Mouse (Mus musculus): Measurements from ENCODE around the gene Larp6. TPM values are rescaled to one million over a fixed set of nuclear protein-coding genes. Genes with fewer than 3 reads are reported as not detected.

Gene Larp6
- polyA plus RNA-seq, 1 experiment: 35.8 TPM

- H3K4me1 ChIP-seq (ENCODE audit: control insufficient read depth, insufficient read depth, low read length): no peaks in the 10 kb centered on the region
- H3K4me3 ChIP-seq (ENCODE audit: insufficient read depth, low read length): no peak overlapping the region
- no peak for TF ChIP-seq CTCF (IDR thresholded peaks at IDR 0.05; ENCODE audit: extremely low read depth, insufficient read depth, low read length)
- TF ChIP-seq POLR2A (IDR thresholded peaks at IDR 0.05; ENCODE audit: extremely low read depth, insufficient read depth, low read length): no peak
- no peak overlapping the region for H3K27ac ChIP-seq (ENCODE audit: insufficient read depth, low read length)
These were observed 56.9 kb downstream of the Larp6 start for GRCm38 (mm10) chr9:60769711-60770111.

GRCm38 (mm10) chr9:60773713-60774112, 60.9 kb downstream of the Larp6 start:
- no peak overlapping the region for H3K27ac ChIP-seq (ENCODE audit: insufficient read depth, low read length)
- TF ChIP-seq CTCF (IDR thresholded peaks at IDR 0.05; ENCODE audit: extremely low read depth, insufficient read depth, low read length): no peak
- H3K4me1 ChIP-seq (ENCODE audit: control insufficient read depth, insufficient read depth, low read length): no peaks in the 10 kb centered on the region
- no peak overlapping the region for H3K4me3 ChIP-seq (ENCODE audit: insufficient read depth, low read length)

DNA sequence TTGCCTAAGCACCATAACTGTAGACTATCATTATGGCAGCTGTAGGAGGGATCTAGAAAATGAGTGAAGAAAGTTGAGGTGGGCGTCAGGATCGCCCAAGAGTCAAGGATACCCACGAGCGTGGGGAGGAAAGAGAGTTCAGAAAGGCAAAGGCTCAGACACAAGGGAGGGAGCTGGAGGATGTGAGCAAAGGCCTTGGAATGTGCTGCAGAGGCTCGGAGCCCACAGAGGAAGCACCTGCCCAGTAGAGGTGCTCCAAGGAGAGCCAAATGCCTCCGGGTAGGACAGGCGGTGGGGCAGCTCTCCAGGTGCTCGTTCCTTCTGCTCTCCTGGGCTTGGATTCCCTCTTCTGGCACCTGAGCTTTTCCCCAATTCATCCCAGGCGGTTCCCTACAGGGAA, 64.1 kb downstream of the Larp6 start:
- Histone ChIP-seq H3K4me3 (ENCODE audit: insufficient read depth, low read length) (no peak overlapping the region), H3K27ac (ENCODE audit: insufficient read depth, low read length) (no peak overlapping the region), H3K4me1 (ENCODE audit: control insufficient read depth, insufficient read depth, low read length) (no peaks in the 10 kb centered on the region)
- TF ChIP-seq CTCF (IDR thresholded peaks at IDR 0.05; ENCODE audit: extremely low read depth, insufficient read depth, low read length) (no peak), POLR2A (IDR thresholded peaks at IDR 0.05; ENCODE audit: extremely low read depth, insufficient read depth, low read length) (no peak)

DNA sequence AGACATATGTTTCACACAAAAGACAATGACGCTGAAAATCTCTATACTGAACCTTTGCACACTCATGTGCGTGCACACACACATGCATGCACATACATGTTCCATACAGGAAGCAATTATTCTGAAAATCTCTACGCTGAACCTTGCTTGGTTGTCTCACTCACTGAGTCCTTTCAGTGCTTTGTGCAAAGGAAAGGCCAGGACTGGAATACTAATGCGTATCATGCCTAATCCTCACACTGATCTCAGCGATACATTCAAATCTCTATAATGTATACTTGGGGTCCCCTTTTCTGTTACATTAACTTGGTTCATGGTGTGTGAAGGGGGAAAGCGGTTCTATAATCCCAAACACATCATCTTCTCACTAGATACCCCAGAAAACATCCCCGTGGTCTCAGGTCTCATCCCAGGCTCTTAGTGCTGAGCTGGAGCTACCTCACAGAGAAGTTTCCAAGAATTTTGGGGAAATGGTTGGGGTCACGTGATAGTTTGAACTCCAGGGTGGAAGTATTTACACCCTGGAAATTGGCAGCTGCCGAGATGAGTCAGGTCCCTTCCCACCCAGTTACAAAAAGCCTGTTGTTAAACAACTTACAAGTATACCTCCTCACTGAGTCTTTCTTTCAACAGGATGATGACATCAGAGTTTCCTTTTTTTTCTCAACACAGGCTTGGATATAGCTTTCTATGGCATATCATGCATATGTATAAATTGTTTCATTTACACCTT, 69.4 kb downstream of the Larp6 start:
- H3K4me1 ChIP-seq (ENCODE audit: control insufficient read depth, insufficient read depth, low read length): no peaks in the 10 kb centered on the region
- H3K27ac ChIP-seq (ENCODE audit: insufficient read depth, low read length): no peak overlapping the region
- TF ChIP-seq POLR2A (IDR thresholded peaks at IDR 0.05; ENCODE audit: extremely low read depth, insufficient read depth, low read length): no peak
- TF ChIP-seq CTCF (IDR thresholded peaks at IDR 0.05; ENCODE audit: extremely low read depth, insufficient read depth, low read length): no peak
- no peak overlapping the region for H3K4me3 ChIP-seq (ENCODE audit: insufficient read depth, low read length)

GRCm38 (mm10) chr9:60785069-60785468, 72.3 kb downstream of the Larp6 start:
- TF ChIP-seq POLR2A (IDR thresholded peaks at IDR 0.05; ENCODE audit: extremely low read depth, insufficient read depth, low read length): no peak
- TF ChIP-seq CTCF (IDR thresholded peaks at IDR 0.05; ENCODE audit: extremely low read depth, insufficient read depth, low read length): no peak
- no peak overlapping the region for H3K4me3 ChIP-seq (ENCODE audit: insufficient read depth, low read length)
- no peak overlapping the region for H3K27ac ChIP-seq (ENCODE audit: insufficient read depth, low read length)
- no peaks in the 10 kb centered on the region for H3K4me1 ChIP-seq (ENCODE audit: control insufficient read depth, insufficient read depth, low read length)

GRCm38 (mm10) chr9:60787517-60788110, 74.8 kb downstream of the Larp6 start:
- Histone ChIP-seq H3K4me3 (ENCODE audit: insufficient read depth, low read length) (no peak overlapping the region), H3K27ac (ENCODE audit: insufficient read depth, low read length) (no peak overlapping the region), H3K4me1 (ENCODE audit: control insufficient read depth, insufficient read depth, low read length) (no peaks in the 10 kb centered on the region)
- TF ChIP-seq CTCF (IDR thresholded peaks at IDR 0.05; ENCODE audit: extremely low read depth, insufficient read depth, low read length) (no peak), POLR2A (IDR thresholded peaks at IDR 0.05; ENCODE audit: extremely low read depth, insufficient read depth, low read length) (no peak)

Other genes with a start within 250 kb of the Larp6 start
- 2.6 and 3.9 TPM in 2 replicates for gene Thsd4, start 190.9 kb upstream of the Larp6 start, polyA plus RNA-seq (2012; rRNA removed)
- gene Lrrc49, start 24.8 kb upstream of the Larp6 start, polyA plus RNA-seq (2012; rRNA removed): 70.3 and 73.5 TPM in 2 replicates
- gene Uaca, start 81.6 kb downstream of the Larp6 start, polyA plus RNA-seq (2012; rRNA removed): 7.9 and 9.0 TPM in 2 replicates

Data from cortical plate, adult 2 months (tissue).